In the genomic region with DNA sequence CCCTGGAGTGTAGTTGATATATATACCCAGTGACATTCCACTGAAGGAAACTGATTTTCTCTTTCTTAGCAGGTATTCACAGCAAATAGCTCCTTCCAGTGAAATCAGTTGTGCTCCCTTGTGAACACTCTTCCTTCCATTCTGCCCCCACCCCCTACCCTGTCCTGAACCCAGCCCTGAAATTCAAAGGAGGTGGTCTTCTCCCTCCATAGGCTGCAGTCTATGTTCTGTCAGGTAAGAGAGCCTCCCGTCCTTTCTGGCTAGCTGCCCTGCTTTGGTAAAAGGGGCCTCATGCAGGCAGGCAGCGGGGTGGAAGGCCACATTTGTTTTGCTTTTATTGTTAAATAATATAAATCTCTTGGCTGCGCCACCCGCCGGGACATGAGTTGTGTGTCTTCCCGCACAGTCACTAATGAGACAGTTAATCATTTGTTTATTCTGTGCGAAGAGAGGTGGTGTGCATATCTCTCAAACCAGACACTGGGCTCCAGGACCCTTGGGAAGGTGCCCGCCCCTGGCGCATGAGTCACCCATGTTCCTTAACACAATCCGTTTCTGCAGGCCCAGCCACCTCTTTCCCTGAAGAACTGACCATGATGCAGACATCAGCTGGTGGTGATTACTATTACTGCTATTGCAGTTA, we compare ENCODE assay signal across 8 mouse cellular contexts.
A peak's percentile ranks its signal among the peaks of the same experiment; 100 is the strongest.
DNase-seq lines count a peak whose midpoint lies in the region; ATAC-seq and TF ChIP-seq lines count a peak whose summit lies in the region.

No protein-coding gene starts in this region.

- no peaks in the 10 kb centered on the region for H3K9me3 ChIP-seq in heart, embryonic 13.5 days
- no peaks in the 10 kb centered on the region for H3K9me3 ChIP-seq in liver, embryonic 14.5 days (ENCODE audit: control insufficient read depth, low read length)
- no peaks in the 10 kb centered on the region for H3K9me3 ChIP-seq in stomach, embryonic 15.5 days

- ATAC-seq in heart, embryonic 13.5 days (ENCODE audit: extremely low read depth, insufficient number of reproducible peaks, low FRiP score, low TSS enrichment), result peak; percentile 88
- ATAC-seq in liver, embryonic 14.5 days (ENCODE audit: insufficient read depth), result peak; percentile 94
- peak; percentile 94 for ATAC-seq in stomach, embryonic 15.5 days (ENCODE audit: insufficient read depth, low FRiP score, low read depth)

- no peaks in the 10 kb centered on the region for H3K36me3 ChIP-seq in heart, embryonic 13.5 days
- H3K36me3 ChIP-seq in liver, embryonic 14.5 days (replicated peaks; ENCODE audit: control insufficient read depth, insufficient read depth, low read depth), result no peaks in the 10 kb centered on the region
- H3K36me3 ChIP-seq in stomach, embryonic 15.5 days, result no peaks in the 10 kb centered on the region

- H3K9ac ChIP-seq in heart, embryonic 13.5 days, result peak overlapping the region; percentile 47; the same call in 1 of the 2 replicates
- H3K9ac ChIP-seq in liver, embryonic 14.5 days (replicated peaks), result peak overlapping the region; percentile 80
- H3K9ac ChIP-seq in stomach, embryonic 15.5 days, result no peak overlapping the region

- H3K4me3 ChIP-seq in heart, embryonic 13.5 days, result no peak overlapping the region
- peak overlapping the region; percentile 38 to 44 for H3K4me3 ChIP-seq in liver, embryonic 14.5 days (ENCODE audit: insufficient read depth in 1 of 2, low read depth in 2 of 2, low read length in 2 of 2)
- H3K4me3 ChIP-seq in stomach, embryonic 15.5 days (replicated peaks), result no peak overlapping the region

- peak overlapping the region; percentile 60 for H3K4me2 ChIP-seq in heart, embryonic 13.5 days
- H3K4me2 ChIP-seq in liver, embryonic 14.5 days (ENCODE audit: low read depth), result peak overlapping the region; percentile 95
- H3K4me2 ChIP-seq in stomach, embryonic 15.5 days, result no peak overlapping the region; the same call in 1 of the 2 replicates

- 17% methylated on average over 10 of the region's 10 CpGs for WGBS in heart, embryonic 13.5 days
- 6% methylated on average over 10 of the region's 10 CpGs for WGBS in liver, embryonic 14.5 days (ENCODE audit: insufficient replicate concordance)
- WGBS in stomach, embryonic 15.5 days, result 17% methylated on average over 10 of the region's 10 CpGs

- H3K27ac ChIP-seq in heart, embryonic 13.5 days (replicated peaks), result peak overlapping the region; percentile 88
- peak overlapping the region; percentile 100 for H3K27ac ChIP-seq in liver, embryonic 14.5 days
- no peak overlapping the region for H3K27ac ChIP-seq in stomach, embryonic 15.5 days

- TF ChIP-seq EP300 in liver, embryonic 14.5 days (IDR thresholded peaks at IDR 0.05; ENCODE audit: low read depth), result no peak

- H3K27me3 ChIP-seq in heart, embryonic 13.5 days (replicated peaks), result no peaks in the 10 kb centered on the region
- no peaks in the 10 kb centered on the region for H3K27me3 ChIP-seq in liver, embryonic 14.5 days (ENCODE audit: control insufficient read depth, insufficient read depth, low read length)
- H3K27me3 ChIP-seq in stomach, embryonic 15.5 days (replicated peaks), result no peaks in the 10 kb centered on the region

- peaks cover 23% of the 10 kb centered on the region for H3K4me1 ChIP-seq in heart, embryonic 13.5 days
- H3K4me1 ChIP-seq in liver, embryonic 14.5 days (replicated peaks; ENCODE audit: control insufficient read depth in 2 of 2, insufficient read depth in 2 of 2, low read length in 1 of 2), result peaks cover 41 to 54% of the 10 kb centered on the region in 2 experiments
- peaks cover 12% of the 10 kb centered on the region; the same call in 1 of the 2 replicates for H3K4me1 ChIP-seq in stomach, embryonic 15.5 days

- DNase-seq in adrenal gland, adult 2 months, result peak; percentile 6
- DNase-seq in adrenal gland, adult 8-10 months, result no peak
- DNase-seq in adrenal gland, postnatal 14 days, result peak; percentile 40
- DNase-seq in liver, embryonic 14.5 days (ENCODE audit: low read depth in 3 of 3, low spot score in 3 of 3), result peak; percentile 85 to 88 (median 85)
- no peak for DNase-seq in layer of hippocampus, adult 11-12 months (ENCODE audit: low spot score)
- no peak for DNase-seq in thymus, postnatal 25 days

- 0 out of 2 replicates have a peak, but pooled peaks have one; percentile 13 for TF ChIP-seq CTCF in liver, embryonic 14.5 days (IDR thresholded peaks at IDR 0.05; ENCODE audit: low read depth)

Comparison
In these comparisons a context has a peak if more than half of its experiments do, and no peak if none do; other contexts are left out.
1. DNase-seq: peak in adrenal gland, adult 2 months (single experiment), adrenal gland, postnatal 14 days (single experiment) and liver, embryonic 14.5 days (3 of 3); none in adrenal gland, adult 8-10 months (single experiment), layer of hippocampus, adult 11-12 months (single experiment) and thymus, postnatal 25 days (single experiment).
2. H3K4me3 ChIP-seq: peak in liver, embryonic 14.5 days (2 of 2); none in heart, embryonic 13.5 days (single experiment) and stomach, embryonic 15.5 days (single experiment).
3. Peak in every context shown above with its lines, with median percentiles within 50 percentile points of each other: ATAC-seq.